In genomic region chr7:118236949-118237348, GRCm38 (mm10) we compare ENCODE assay signal across 15 mouse cellular contexts. TPM values are rescaled to one million over a fixed set of nuclear protein-coding genes. Genes with fewer than 3 reads are reported as not detected.
DNase-seq lines count a peak whose midpoint lies in the region; ATAC-seq and TF ChIP-seq lines count a peak whose summit lies in the region.
"Had no signal": no experiment of that assay in that cellular context is flagged by ENCODE, and none has a peak within 500 bp of the region (broad histone marks: within the 10 kb centered on the region; RNA-seq: fewer than 3 reads in every experiment).

No protein-coding gene starts in this region.

- ATAC-seq in intestine, postnatal 0 days: no peak
- no peak for ATAC-seq in intestine, embryonic 15.5 days
- ATAC-seq in liver, postnatal 0 days: no peak
- ATAC-seq in liver, embryonic 12.5 days: no peak

- no peak overlapping the region for H3K4me3 ChIP-seq in intestine, postnatal 0 days (ENCODE audit: low read depth, low read length)
- no peak overlapping the region for H3K4me3 ChIP-seq in intestine, embryonic 15.5 days (replicated peaks)
- no peak overlapping the region for H3K4me3 ChIP-seq in liver, postnatal 0 days (ENCODE audit: low read depth, low read length)
- H3K4me3 ChIP-seq in liver, embryonic 12.5 days: no peak overlapping the region
- H3K4me3 ChIP-seq: embryonic facial prominence, embryonic 12.5 days; neural tube, embryonic 15.5 days had no signal

- H3K4me2 ChIP-seq in intestine, postnatal 0 days (replicated peaks; ENCODE audit: low read depth): no peak overlapping the region
- no peak overlapping the region for H3K4me2 ChIP-seq in intestine, embryonic 15.5 days (replicated peaks)
- no peak overlapping the region for H3K4me2 ChIP-seq in liver, postnatal 0 days (ENCODE audit: low read depth, low read length)
- H3K4me2 ChIP-seq in liver, embryonic 12.5 days: no peak overlapping the region
- H3K4me2 ChIP-seq: embryonic facial prominence, embryonic 12.5 days; neural tube, embryonic 15.5 days had no signal

- H3K4me1 ChIP-seq in intestine, postnatal 0 days (replicated peaks; ENCODE audit: control insufficient read depth, insufficient read depth, low read length): no peaks in the 10 kb centered on the region
- peaks cover 6% of the 10 kb centered on the region; the same call in 1 of the 2 replicates for H3K4me1 ChIP-seq in intestine, embryonic 15.5 days (replicated peaks)
- peaks cover 8% of the 10 kb centered on the region; the same call in 1 of the 2 replicates for H3K4me1 ChIP-seq in liver, postnatal 0 days (ENCODE audit: insufficient read depth)
- H3K4me1 ChIP-seq in liver, embryonic 12.5 days: peaks cover 46% of the 10 kb centered on the region

- H3K27me3 ChIP-seq in intestine, postnatal 0 days (replicated peaks; ENCODE audit: control insufficient read depth, insufficient read depth, low read length): no peaks in the 10 kb centered on the region
- no peaks in the 10 kb centered on the region for H3K27me3 ChIP-seq in intestine, embryonic 15.5 days (replicated peaks)
- no peaks in the 10 kb centered on the region for H3K27me3 ChIP-seq in liver, postnatal 0 days (ENCODE audit: insufficient read depth, low read length)
- H3K27me3 ChIP-seq in liver, embryonic 12.5 days (replicated peaks): no peaks in the 10 kb centered on the region
- H3K27me3 ChIP-seq: embryonic facial prominence, embryonic 12.5 days; neural tube, embryonic 15.5 days had no signal

- H3K9ac ChIP-seq in intestine, postnatal 0 days (ENCODE audit: low read depth, low read length): no peak overlapping the region
- H3K9ac ChIP-seq in intestine, embryonic 15.5 days: no peak overlapping the region
- no peak overlapping the region for H3K9ac ChIP-seq in liver, postnatal 0 days (replicated peaks)
- no peak overlapping the region for H3K9ac ChIP-seq in liver, embryonic 12.5 days
- H3K9ac ChIP-seq: embryonic facial prominence, embryonic 12.5 days; neural tube, embryonic 15.5 days had no signal

- no peak overlapping the region for H3K27ac ChIP-seq in intestine, postnatal 0 days (ENCODE audit: low read depth, low read length)
- no peak overlapping the region for H3K27ac ChIP-seq in intestine, embryonic 15.5 days
- no peak overlapping the region for H3K27ac ChIP-seq in liver, postnatal 0 days (ENCODE audit: low read depth)
- H3K27ac ChIP-seq in liver, embryonic 12.5 days: no peak overlapping the region
- H3K27ac ChIP-seq: embryonic facial prominence, embryonic 12.5 days; neural tube, embryonic 15.5 days had no signal

- H3K9me3 ChIP-seq in intestine, postnatal 0 days (ENCODE audit: control insufficient read depth): no peaks in the 10 kb centered on the region
- H3K9me3 ChIP-seq in intestine, embryonic 15.5 days: no peaks in the 10 kb centered on the region
- no peaks in the 10 kb centered on the region for H3K9me3 ChIP-seq in liver, postnatal 0 days (ENCODE audit: low read length)
- H3K9me3 ChIP-seq in liver, embryonic 12.5 days (replicated peaks): no peaks in the 10 kb centered on the region
- H3K9me3 ChIP-seq: embryonic facial prominence, embryonic 12.5 days; neural tube, embryonic 15.5 days had no signal

- DNase-seq in liver, postnatal 0 days: no peak
- peak; percentile 43 to 48 for DNase-seq in B cell, adult 2 months
- DNase-seq in ZHBTc4 (ENCODE audit: low read depth, low spot score): peak; percentile 55
- no peak for DNase-seq in urinary bladder, adult 18-20 months (ENCODE audit: low spot score in 2 of 2)
- DNase-seq: adrenal gland, postnatal 36 days; cerebellum, postnatal 14 days; gastrocnemius, postnatal 14 days; heart, postnatal 36 days; left cerebral cortex, postnatal 4 days; retina, postnatal 1 day had no signal

- TF ChIP-seq EP300 in liver, postnatal 0 days (IDR thresholded peaks at IDR 0.05; ENCODE audit: low read depth): no peak

- H3K36me3 ChIP-seq in intestine, postnatal 0 days (ENCODE audit: control insufficient read depth, insufficient read depth): no peaks in the 10 kb centered on the region
- H3K36me3 ChIP-seq in intestine, embryonic 15.5 days: no peaks in the 10 kb centered on the region
- H3K36me3 ChIP-seq in liver, postnatal 0 days (replicated peaks; ENCODE audit: insufficient read depth, low read length): no peaks in the 10 kb centered on the region
- no peaks in the 10 kb centered on the region for H3K36me3 ChIP-seq in liver, embryonic 12.5 days
- H3K36me3 ChIP-seq: embryonic facial prominence, embryonic 12.5 days; neural tube, embryonic 15.5 days had no signal

- peak; percentile 55 for TF ChIP-seq CTCF in intestine, postnatal 0 days (IDR thresholded peaks at IDR 0.05; ENCODE audit: low read depth)
- peak; percentile 51 for TF ChIP-seq CTCF in liver, postnatal 0 days (IDR thresholded peaks at IDR 0.05; ENCODE audit: low read depth)

RNA-seq across cellular contexts. Expression of gene Smg1, which starts 6.5 kb away (rescaled TPM):
- polyA plus RNA-seq in intestine, postnatal 0 days (2015; fragmentation: Nextera tagmentation; extraction: Ambion mirVana): 6.7 and 7.9 TPM in 2 replicates
- polyA plus RNA-seq in intestine, embryonic 15.5 days (2015; fragmentation: Nextera tagmentation; extraction: Ambion mirVana): 16.8 and 18.0 TPM in 2 replicates
- 3.5 and 4.0 TPM in 2 replicates for polyA plus RNA-seq in liver, postnatal 0 days (2015; fragmentation: Nextera tagmentation; extraction: Ambion mirVana)
- 10.3 and 10.8 TPM in 2 replicates for polyA plus RNA-seq in liver, embryonic 12.5 days (2016; fragmentation: Nextera tagmentation; extraction: Ambion mirVana)

Comparison
In these comparisons a context has a peak if more than half of its experiments do, and no peak if none do; other contexts are left out.
1. DNase-seq: peak in B cell, adult 2 months (2 of 2) and ZHBTc4 (single experiment); none in liver, postnatal 0 days (single experiment) and urinary bladder, adult 18-20 months (0 of 2).